Mouse (Mus musculus) erythroblast, adult 5-6 weeks (primary cell): Measurements from ENCODE around the gene Snap47. TPM values are rescaled to one million over a fixed set of nuclear protein-coding genes. Genes with fewer than 3 reads are reported as not detected.
"Not testable (repeated sequence)": the region's sequence is repeated elsewhere in the genome, so short reads cannot be mapped to it uniquely, and the experiment has no call there.

Source experiments
- ATAC-seq: replicated peaks from 2 replicates; pipeline ENCODE4 v1.8.0; 2016; ENCODE audit warnings: moderate number of reproducible peaks, mild to moderate bottlenecking, moderate TSS enrichment, inconsistent platforms; ENCODE audit not compliant: poor library complexity, low FRiP score, severe bottlenecking
- total RNA-seq, 2 experiments: library from RNA; stranded (forward) in 1 of 2; stranded (reverse) in 1 of 2; fragments of 150-400 nt in 1 of 2; fragments of 200-764, 138-1000 nt in 1 of 2; gene quantifications; 2 replicates each; pipeline versions ENCODE4 v1.2.3 to v1.2.4; 2015 to 2017; ENCODE audit warnings: low replicate concordance in 2 of 2

The Snap47 gene
- total RNA-seq, 2 experiments from 2014 or later: 0.38 to 2.6 TPM

DNA sequence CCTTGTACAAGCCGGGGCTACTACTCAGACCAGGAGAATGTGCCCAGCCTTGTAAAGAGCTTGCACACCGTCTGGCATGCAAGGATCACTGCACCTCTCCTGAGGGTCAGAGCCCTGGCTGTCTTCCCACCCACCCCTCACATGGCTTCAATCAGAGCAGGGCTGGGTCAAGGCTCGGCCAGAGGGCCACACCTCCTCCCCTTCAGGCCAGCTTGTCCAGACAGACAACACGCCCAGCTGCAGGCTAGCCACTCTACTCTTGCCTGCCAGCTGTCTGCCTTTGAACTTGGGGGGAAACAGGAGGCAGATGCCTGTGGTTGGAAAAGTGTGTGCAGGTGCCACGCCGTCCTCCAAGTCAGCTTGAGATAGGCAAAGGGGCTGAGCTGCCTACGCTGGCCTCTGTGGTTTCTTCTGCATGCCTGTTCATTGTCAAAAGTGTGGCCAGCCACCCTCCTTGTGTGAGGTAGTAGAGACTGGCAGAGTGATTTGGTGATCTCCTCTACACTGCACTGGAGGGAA, 66.5 kb downstream of the Snap47 start:
- no peak for ATAC-seq

DNA sequence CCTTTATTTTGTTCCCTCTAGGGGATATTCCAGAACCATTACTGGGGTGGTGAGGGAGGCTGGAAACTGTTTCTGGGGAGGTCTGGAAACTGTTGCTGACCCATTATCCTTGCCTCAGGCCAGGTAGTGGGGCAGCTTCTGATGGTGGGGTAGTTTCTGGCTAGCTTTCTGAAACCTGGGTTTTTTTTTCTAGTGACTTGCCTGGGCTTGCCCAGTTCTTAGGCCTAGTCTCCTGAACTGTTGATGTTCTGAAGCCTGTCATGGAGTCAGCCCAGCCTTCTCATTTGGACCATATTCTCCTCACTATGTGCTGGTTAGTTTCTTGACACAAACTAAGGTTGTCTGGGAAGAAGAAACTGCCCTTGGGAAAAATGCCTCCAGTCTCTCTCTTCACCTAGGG, 71.4 kb downstream of the Snap47 start:
- no peak for ATAC-seq

DNA sequence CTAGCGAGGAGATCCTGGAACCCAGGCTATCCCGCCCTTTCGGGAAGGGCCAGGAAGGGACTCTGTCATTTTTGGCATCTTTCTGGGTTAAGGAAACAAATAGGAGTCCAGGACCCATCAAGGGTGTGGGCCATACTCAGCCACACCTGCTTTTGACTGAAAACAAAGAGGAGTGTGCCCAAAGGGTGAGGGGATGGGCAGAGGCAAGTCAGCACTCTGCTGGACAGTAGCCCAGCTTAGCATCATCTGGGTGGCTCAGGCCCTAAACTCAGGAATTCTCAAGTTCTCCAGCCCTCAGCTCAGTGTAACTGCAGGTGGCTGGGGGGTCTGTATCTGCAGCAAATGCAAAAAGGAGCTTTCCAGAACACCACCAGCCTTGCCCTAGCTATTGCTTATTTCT, 73.0 kb downstream of the Snap47 start:
- ATAC-seq: no peak

DNA sequence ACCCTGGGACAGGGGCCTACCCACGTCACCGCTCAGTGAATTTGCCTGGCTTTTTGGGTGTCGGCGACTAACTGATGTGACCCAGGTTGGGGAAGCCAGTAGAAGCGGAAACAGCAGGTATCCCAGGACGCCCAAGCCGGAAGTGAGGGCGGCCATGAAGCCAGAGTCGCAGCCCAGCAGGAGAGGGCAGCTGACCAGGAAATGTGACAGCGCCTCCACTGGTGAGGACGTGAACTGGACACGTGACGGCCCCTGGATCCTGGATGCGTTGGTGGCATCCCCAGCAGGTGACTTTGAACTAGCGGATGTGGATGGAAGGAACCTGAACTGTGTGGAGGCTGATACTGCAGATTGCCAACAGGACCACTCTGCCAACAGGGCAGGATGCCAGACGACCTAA, 75.5 kb downstream of the Snap47 start, which contains the start of gene Prss38:
Prss38 (minus strand) TSS at position 183 of the 400 bp plus-strand sequence.
- ATAC-seq: no peak

DNA sequence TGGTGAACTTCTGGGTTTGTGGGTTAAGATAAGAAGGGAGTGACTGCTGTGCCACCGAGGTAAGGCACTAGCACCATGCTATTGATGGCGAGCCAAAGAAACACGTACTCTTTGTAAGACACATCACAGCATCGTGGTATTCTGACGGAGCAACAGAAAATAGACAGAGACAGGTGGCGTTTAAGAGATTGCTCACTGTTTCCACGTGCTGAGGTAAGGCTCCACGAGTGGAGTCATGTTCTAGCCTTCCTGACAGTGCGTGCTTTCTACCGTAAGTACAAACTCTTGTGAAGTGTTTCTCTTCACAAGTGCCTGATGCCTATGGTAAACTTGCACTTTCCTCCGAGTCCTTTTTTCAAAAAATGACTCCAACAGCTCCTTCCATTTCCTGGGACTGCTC, 81.1 kb downstream of the Snap47 start:
- ATAC-seq: no peak

DNA sequence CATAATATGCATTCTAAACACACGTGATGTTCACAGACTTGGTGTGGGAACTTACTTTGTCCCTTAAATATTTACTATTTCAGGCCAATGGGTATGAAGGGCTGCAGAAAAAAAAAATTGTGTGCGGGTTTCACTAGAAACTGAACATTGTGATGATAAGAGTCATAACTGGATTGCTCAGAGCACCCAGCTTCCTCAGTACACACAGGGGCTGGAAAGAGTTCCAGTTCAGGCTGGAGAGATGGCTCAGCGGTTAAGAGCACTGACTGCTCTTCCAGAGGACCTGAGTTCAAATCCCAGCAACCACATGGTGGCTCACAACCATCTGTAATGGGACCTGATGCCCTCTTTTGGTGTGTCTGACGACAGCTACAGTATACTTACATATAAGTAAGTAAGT, 83.0 kb downstream of the Snap47 start:
- ATAC-seq: not testable (repeated sequence)

DNA sequence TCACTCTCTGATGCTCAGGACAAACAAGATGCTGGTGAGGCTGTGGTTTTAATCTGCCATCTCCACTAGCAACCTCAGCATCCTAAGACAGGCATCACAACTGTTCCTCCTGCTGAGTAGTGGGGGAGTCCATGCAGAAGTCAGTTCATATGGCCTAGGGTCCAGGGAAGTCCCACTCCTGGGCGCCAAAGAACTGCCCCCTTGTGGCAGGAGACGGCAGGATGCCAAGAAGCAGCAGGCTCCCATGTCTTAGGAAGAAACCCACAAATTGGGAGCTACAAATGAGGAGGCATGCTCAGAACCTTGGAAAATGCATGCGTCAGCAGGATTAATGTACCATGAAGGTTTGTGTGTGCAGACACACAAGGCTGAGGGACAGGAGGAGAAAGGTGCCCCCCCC, 84.4 kb downstream of the Snap47 start:
- ATAC-seq: no peak

DNA sequence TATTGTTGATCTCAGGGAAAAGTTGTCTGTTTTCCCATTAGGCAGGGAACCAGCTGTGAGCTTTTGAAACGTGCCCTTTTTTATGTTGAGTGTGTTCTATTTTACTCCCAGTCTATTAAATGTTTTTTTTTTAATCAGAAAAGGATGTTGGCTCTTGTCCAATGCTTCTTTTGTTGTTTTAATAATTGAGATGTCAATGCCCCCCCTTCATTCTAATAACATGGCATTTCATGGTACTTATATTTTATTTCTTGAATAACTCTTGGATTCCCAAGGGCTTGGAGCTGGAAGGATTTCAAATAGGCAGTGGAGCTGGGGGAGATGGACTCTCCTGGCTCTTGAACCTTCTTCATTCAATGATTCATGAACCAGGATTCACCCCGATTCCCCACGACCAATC, 85.0 kb downstream of the Snap47 start:
- ATAC-seq: no peak

DNA sequence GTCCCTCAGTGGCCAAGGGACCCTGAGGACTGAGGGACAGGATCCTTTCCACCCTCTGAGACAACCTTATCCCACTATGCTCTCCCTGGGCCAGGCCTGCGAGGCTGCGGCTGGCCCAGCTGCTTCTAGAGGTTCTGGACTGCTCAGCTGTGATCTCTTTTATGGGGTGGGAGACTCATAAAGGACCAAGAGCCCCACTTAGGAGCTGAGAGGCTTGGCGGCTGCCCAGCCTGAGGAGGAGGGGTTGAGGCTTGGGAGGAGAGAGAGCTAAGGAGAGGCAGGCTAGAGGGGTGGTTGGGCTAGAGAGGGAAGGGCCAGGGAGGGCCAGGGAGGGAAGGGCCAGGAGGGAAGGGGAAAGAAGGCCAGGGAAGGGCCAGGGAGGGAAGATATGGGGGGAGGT, 86.6 kb downstream of the Snap47 start:
- no peak for ATAC-seq

DNA sequence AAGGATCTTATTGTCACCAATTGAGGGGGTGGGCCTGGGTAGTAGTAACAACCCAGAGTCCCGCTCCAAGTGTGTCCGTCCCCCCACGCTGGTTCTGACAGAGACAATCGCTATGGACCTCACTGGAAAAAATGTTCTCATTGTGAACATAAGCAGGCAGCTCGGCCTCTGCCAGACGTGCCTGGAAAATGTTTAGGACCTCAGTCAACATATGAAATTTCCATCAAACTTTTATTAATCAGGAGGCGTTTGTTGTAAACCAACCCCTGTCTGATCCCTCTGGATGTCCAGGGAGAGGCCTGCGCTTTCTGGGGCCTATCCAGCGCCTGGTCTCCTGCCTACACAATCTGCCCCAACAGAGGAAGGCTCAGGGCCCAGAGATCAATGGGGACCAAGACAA, 87.0 kb downstream of the Snap47 start:
- ATAC-seq: no peak

DNA sequence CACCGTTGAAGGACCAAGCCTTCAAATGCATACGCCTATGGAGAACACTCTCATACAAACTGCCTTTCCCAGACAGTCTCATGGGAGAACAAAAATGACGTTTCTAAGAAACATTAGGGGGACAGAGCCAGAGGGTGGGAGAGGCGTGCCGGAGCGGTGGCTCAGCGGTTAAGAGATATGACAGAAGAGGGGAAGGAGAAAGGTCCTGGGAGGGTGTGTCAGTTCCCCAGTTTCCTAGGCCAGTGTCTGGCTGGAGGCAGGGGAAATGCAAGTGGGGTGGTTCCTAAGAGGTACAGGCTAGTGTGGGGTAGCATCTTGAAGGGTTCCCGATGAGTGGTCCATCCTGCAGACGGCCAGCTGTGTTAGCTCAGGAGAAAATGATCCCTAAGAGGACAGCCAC, 89.7 kb downstream of the Snap47 start:
- ATAC-seq: no peak

Other genes with a start within 250 kb of the Snap47 start
- gene Mrpl55, start 248.7 kb downstream of the Snap47 start, total RNA-seq (2015; ENCODE audit: low replicate concordance): 5.4 and 11.3 TPM in 2 replicates
- gene Mrpl55, start 248.7 kb downstream of the Snap47 start, total RNA-seq (2017; ENCODE audit: low replicate concordance): 10.1 and 14.1 TPM in 2 replicates
- 0.77 and 6.9 TPM in 2 replicates for gene 2310033P09Rik, start 242.9 kb downstream of the Snap47 start, total RNA-seq (2015; ENCODE audit: low replicate concordance)
- gene 2310033P09Rik, start 242.9 kb downstream of the Snap47 start, total RNA-seq (2017; ENCODE audit: low replicate concordance): 4.4 and 8.2 TPM in 2 replicates
- 111 and 132 TPM in 2 replicates for gene Arf1, start 222.9 kb downstream of the Snap47 start, total RNA-seq (2015; ENCODE audit: low replicate concordance)
- 93.9 and 107 TPM in 2 replicates for gene Arf1, start 222.9 kb downstream of the Snap47 start, total RNA-seq (2017; ENCODE audit: low replicate concordance)
- not detected in 2 replicates for gene Wnt3a, start 160.4 kb downstream of the Snap47 start, total RNA-seq (2015; ENCODE audit: low replicate concordance)
- gene Wnt3a, start 160.4 kb downstream of the Snap47 start, total RNA-seq (2017; ENCODE audit: low replicate concordance): 0.42 TPM in 1 of 2 replicates, not detected in the other
- gene Wnt9a, start 144.3 kb downstream of the Snap47 start, total RNA-seq (2015; ENCODE audit: low replicate concordance): not detected in 2 replicates
- not detected in 2 replicates for gene Wnt9a, start 144.3 kb downstream of the Snap47 start, total RNA-seq (2017; ENCODE audit: low replicate concordance)
- not detected in 2 replicates for gene Prss38, start 75.5 kb downstream of the Snap47 start, total RNA-seq (2015; ENCODE audit: low replicate concordance)
- not detected in 2 replicates for gene Prss38, start 75.5 kb downstream of the Snap47 start, total RNA-seq (2017; ENCODE audit: low replicate concordance)
- gene Jmjd4, start 1.1 kb downstream of the Snap47 start, total RNA-seq (2015; ENCODE audit: low replicate concordance): 0.38 and 2.1 TPM in 2 replicates
- gene Jmjd4, start 1.1 kb downstream of the Snap47 start, total RNA-seq (2017; ENCODE audit: low replicate concordance): 0.70 and 1.7 TPM in 2 replicates
- gene Zfp867, start 21.3 kb upstream of the Snap47 start, total RNA-seq (2015; ENCODE audit: low replicate concordance): 0.77 TPM in 1 of 2 replicates, not detected in the other
- gene Zfp867, start 21.3 kb upstream of the Snap47 start, total RNA-seq (2017; ENCODE audit: low replicate concordance): 0.51 TPM in 1 of 2 replicates, not detected in the other
- 1.3 and 3.5 TPM in 2 replicates for gene Zkscan17, start 75.6 kb upstream of the Snap47 start, total RNA-seq (2015; ENCODE audit: low replicate concordance)
- gene Zkscan17, start 75.6 kb upstream of the Snap47 start, total RNA-seq (2017; ENCODE audit: low replicate concordance): 2.2 and 2.7 TPM in 2 replicates
- 5.9 TPM in 1 of 2 replicates, not detected in the other for gene Nlrp3, start 90.4 kb upstream of the Snap47 start, total RNA-seq (2015; ENCODE audit: low replicate concordance)
- gene Nlrp3, start 90.4 kb upstream of the Snap47 start, total RNA-seq (2017; ENCODE audit: low replicate concordance): 1.3 and 3.0 TPM in 2 replicates
- not detected in 2 replicates for gene Olfr222, start 125.0 kb upstream of the Snap47 start, total RNA-seq (2015; ENCODE audit: low replicate concordance)
- not detected in 2 replicates for gene Olfr222, start 125.0 kb upstream of the Snap47 start, total RNA-seq (2017; ENCODE audit: low replicate concordance)
- gene Olfr223, start 142.1 kb upstream of the Snap47 start, total RNA-seq (2015; ENCODE audit: low replicate concordance): not detected in 2 replicates
- not detected in 2 replicates for gene Olfr223, start 142.1 kb upstream of the Snap47 start, total RNA-seq (2017; ENCODE audit: low replicate concordance)
- 5.6 and 20.9 TPM in 2 replicates for gene Mprip, start 210.1 kb upstream of the Snap47 start, total RNA-seq (2015; ENCODE audit: low replicate concordance)
- gene Mprip, start 210.1 kb upstream of the Snap47 start, total RNA-seq (2017; ENCODE audit: low replicate concordance): 10.6 and 21.7 TPM in 2 replicates